Mouse (Mus musculus): ENCODE results near the gene Sult2b1. TPM values are rescaled to one million over a fixed set of nuclear protein-coding genes. Genes with fewer than 3 reads are reported as not detected.

Sult2b1 gene
- polyA plus RNA-seq, 1 experiment = 2.3 TPM

DNA sequence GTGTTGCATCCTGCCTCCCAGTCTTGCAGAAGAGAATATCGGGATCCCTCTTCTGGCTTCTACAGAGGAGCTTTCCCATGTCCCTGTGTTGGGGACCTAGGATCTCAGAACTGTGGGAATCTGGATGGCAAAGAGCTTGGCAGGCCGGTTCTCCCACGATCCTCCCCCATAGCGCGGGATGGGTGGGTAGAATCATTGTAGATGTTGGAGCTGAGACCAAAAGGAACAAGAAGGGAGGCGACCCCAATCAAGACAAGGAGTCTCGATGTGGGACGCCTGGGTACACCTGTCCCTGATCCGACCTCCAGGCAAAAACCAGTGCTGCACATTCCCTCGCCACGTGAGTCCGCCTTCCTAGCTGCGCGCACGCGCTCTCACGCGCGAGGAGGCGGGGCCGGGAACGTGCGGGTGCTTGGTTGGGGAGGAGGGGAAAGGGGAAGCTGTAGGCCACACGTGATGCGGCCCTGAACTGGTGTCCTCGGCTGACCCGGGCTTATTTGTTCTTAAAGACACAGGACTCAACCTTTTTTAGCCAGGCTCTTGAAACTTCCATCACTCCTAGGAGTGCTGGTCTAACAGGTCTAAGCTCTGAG lies 77.0 kb downstream of the Sult2b1 start:
- peak; percentile 94 for DNase-seq (ENCODE audit: low read depth)
- TF ChIP-seq CTCF (IDR thresholded peaks at IDR 0.05; ENCODE audit: borderline replicate concordance, extremely low read depth, insufficient read depth, insufficient read length) (no peak), POLR2A (IDR thresholded peaks at IDR 0.05; ENCODE audit: borderline replicate concordance, extremely low read depth, insufficient read depth, insufficient read length, poor library complexity, severe bottlenecking) (no peak)

DNA sequence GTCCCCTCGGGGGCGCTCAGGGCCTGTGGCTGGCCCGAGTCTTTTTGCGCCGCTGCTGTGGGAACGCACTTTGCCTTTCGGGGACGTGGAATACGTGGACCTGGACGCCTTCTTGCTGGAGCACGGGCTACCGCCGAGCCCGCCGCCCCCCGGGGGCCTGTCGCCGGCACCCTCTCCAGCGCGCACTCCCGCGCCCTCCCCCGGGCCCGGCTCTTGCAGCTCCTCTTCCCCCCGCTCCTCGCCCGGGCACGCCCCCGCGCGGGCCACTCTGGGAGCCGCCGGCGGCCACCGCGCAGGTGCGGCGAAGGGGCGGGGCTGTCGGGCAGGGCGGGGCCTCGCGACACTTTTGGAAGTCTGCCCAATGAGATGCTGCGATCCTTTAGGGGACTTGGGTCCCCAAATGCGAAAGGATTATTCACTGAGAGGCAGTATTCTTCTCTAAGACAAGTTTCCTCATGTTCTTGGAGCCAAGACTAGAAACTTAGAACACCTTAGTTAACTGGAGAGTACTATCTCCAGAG lies 77.7 kb downstream of the Sult2b1 start:
- TF ChIP-seq POLR2A (IDR thresholded peaks at IDR 0.05; ENCODE audit: borderline replicate concordance, extremely low read depth, insufficient read depth, insufficient read length, poor library complexity, severe bottlenecking) = peak; percentile 52; the same call in 1 of the 2 replicates
- TF ChIP-seq CTCF (IDR thresholded peaks at IDR 0.05; ENCODE audit: borderline replicate concordance, extremely low read depth, insufficient read depth, insufficient read length) = no peak
- DNase-seq (ENCODE audit: low read depth) = peak; percentile 86

- TF ChIP-seq CTCF (IDR thresholded peaks at IDR 0.05; ENCODE audit: borderline replicate concordance, extremely low read depth, insufficient read depth, insufficient read length) = no peak
- TF ChIP-seq POLR2A (IDR thresholded peaks at IDR 0.05; ENCODE audit: borderline replicate concordance, extremely low read depth, insufficient read depth, insufficient read length, poor library complexity, severe bottlenecking) = no peak
- DNase-seq (ENCODE audit: low read depth) = peak; percentile 41
Observed at GRCm38 (mm10) chr7:45705873-45706281, 78.6 kb downstream of the Sult2b1 start.

DNA sequence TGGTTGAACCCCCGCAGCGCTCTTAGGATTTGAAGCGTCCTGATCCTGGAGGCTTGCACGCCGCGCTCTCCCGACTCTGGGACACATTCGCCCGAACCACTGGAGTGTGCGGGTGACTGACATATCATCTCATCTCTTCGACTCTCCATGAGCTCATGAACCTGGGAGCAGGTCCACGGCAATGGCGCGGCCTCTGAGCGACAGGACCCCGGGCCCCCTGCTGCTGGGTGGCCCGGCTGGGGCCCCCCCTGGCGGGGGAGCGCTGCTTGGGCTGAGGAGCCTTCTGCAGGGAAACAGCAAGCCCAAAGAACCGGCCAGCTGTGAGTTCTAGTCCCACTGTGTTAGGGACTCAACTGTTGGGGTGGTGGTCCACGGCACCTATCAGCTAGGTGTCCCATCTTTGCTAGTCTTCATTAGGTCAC lies 79.0 kb downstream of the Sult2b1 start:
- DNase-seq (ENCODE audit: low read depth) = no peak
- TF ChIP-seq CTCF (IDR thresholded peaks at IDR 0.05; ENCODE audit: borderline replicate concordance, extremely low read depth, insufficient read depth, insufficient read length) (no peak), POLR2A (IDR thresholded peaks at IDR 0.05; ENCODE audit: borderline replicate concordance, extremely low read depth, insufficient read depth, insufficient read length, poor library complexity, severe bottlenecking) (no peak)

DNA sequence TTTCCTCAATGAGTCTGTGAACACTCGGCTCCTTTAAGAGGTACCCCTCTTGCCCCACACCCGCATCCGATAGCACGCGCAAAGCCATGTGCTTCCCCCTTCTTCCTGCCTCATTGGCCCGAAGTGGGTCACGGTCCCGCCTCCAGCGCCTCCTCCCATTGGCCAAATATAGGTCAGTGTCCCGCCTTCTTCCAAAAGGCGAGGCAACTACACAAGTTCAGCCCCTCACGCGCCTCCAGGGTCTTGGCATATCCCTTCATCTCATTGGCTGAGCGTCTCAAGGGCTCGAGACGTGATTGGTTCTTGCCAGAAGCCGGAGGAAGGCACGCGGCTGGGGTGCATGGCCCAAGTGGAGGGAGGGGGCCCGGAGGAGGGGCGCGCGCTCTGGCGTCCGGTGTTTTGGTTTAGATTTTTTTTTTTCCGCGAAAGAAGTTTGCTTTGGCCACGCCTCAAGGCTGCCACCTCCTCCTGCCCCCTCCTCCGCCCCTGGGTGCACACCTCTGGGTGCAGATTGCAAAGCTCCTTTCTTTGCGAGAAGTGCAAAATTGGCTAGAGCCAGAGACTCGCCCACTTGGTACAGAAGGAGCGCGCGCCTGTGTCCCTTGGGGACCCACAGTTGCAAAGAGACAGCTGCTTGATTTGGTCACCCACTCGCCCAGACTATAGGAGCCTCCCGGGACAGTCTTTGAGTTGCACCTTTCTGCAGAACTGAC lies 79.6 kb downstream of the Sult2b1 start, which contains the start of gene Dbp:
Gene Dbp, plus strand, starts transcription at position 359 of the 713 bp plus-strand sequence.
- peak; percentile 100 for DNase-seq (ENCODE audit: low read depth)
- TF ChIP-seq CTCF (IDR thresholded peaks at IDR 0.05; ENCODE audit: borderline replicate concordance, extremely low read depth, insufficient read depth, insufficient read length) (no peak), POLR2A (IDR thresholded peaks at IDR 0.05; ENCODE audit: borderline replicate concordance, extremely low read depth, insufficient read depth, insufficient read length, poor library complexity, severe bottlenecking) (no peak)

DNA sequence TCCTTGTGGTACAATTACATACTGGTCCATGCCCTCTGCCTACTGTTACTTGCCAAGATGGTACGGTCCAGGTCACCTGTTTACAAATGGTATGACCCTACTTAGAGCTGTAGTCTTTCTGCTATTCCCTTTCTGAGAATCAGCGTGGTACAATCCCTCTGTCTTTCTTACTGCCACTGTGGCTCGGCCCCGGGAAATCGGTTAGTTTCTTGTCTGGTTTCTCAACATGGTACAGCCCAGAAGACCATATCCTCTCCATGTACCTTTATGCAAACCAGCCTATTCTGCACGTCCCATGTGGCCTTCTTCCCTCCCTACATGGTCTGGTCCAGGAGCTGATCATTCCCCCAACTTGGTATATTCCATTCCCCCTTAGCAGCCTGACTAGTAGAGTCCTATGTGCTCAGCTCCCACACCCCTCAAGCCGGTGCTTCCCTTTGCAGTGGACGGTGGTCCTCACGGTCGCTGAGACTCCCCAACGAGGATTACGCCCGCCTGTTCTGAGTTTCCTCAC lies 80.4 kb downstream of the Sult2b1 start:
- TF ChIP-seq CTCF (IDR thresholded peaks at IDR 0.05; ENCODE audit: borderline replicate concordance, extremely low read depth, insufficient read depth, insufficient read length) = no peak
- 0 out of 2 replicates have a peak, but pooled peaks have one; percentile 5 for TF ChIP-seq POLR2A (IDR thresholded peaks at IDR 0.05; ENCODE audit: borderline replicate concordance, extremely low read depth, insufficient read depth, insufficient read length, poor library complexity, severe bottlenecking)
- DNase-seq (ENCODE audit: low read depth) = peak; percentile 96

DNA sequence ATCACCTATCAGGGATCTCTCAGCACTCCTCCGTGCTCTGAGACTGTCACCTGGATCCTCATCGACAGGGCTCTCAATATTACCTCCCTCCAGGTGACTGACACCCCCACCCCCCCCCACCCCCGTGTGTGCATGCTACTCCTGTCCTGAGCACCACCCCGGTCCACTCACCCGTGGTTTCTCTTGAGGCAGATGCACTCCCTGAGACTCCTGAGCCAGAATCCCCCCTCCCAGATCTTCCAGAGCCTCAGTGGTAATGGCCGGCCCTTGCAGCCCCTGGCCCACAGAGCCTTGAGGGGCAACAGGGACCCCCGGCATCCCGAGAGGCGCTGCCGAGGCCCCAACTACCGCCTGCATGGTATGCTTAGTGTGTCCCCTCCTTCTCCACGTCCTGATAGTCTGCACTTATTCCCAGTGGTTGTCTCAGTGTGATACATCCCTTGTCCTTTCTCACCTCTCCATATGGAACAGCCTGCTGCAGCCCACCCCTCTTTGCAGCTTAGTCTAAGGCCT lies 80.9 kb downstream of the Sult2b1 start:
- TF ChIP-seq CTCF (IDR thresholded peaks at IDR 0.05; ENCODE audit: borderline replicate concordance, extremely low read depth, insufficient read depth, insufficient read length) = no peak
- no peak for TF ChIP-seq POLR2A (IDR thresholded peaks at IDR 0.05; ENCODE audit: borderline replicate concordance, extremely low read depth, insufficient read depth, insufficient read length, poor library complexity, severe bottlenecking)

GRCm38 (mm10) chr7:45702809-45703520 lies 81.5 kb downstream of the Sult2b1 start:
- TF ChIP-seq POLR2A (IDR thresholded peaks at IDR 0.05; ENCODE audit: borderline replicate concordance, extremely low read depth, insufficient read depth, insufficient read length, poor library complexity, severe bottlenecking) (no peak), CTCF (IDR thresholded peaks at IDR 0.05; ENCODE audit: borderline replicate concordance, extremely low read depth, insufficient read depth, insufficient read length) (no peak)
- no peak for DNase-seq (ENCODE audit: low read depth)

More for the DNA sequence above, 80.9 kb downstream of the Sult2b1 start:
- DNase-seq (ENCODE audit: low read depth) = no peak

DNA sequence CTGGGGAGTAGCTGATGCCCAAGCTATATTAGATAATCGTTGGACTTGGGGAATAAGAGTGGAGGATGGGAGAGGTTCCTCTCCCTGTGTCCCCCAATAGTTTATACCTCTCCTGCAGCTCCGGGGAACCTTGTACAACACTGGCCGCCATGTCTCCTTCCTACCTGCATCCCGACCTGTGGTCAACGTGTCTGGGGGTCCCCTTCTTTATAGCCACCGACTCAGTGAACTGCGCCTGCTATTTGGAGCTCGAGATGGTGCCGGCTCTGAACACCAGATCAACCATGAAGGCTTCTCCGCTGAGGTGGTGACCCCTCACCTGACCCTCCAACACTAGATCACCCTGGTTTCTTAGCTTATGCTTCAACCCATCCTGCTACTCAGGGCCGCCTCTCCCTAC lies 82.2 kb downstream of the Sult2b1 start:
- no peak for DNase-seq (ENCODE audit: low read depth)
- TF ChIP-seq POLR2A (IDR thresholded peaks at IDR 0.05; ENCODE audit: borderline replicate concordance, extremely low read depth, insufficient read depth, insufficient read length, poor library complexity, severe bottlenecking) = no peak
- TF ChIP-seq CTCF (IDR thresholded peaks at IDR 0.05; ENCODE audit: borderline replicate concordance, extremely low read depth, insufficient read depth, insufficient read length) = no peak

DNA sequence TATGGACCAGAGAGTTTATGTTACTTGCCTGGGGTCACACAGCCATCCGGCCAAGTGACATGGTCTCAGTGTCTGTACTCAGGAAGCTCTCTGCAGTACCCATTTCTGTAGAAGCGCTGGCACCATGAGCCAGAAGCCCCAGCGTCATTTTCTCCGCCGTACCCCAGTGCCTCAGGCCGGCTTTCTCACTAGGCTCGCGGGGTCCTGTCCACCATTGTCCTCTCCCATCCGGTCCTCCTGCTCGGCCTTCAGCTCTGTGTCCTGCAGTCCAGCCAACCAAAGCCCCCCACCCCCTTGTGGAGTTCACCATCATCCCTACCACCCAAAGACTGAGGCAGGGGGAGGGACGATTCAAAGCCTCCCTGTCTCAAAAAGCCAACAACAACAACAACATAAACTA lies 82.9 kb downstream of the Sult2b1 start:
- no peak for TF ChIP-seq POLR2A (IDR thresholded peaks at IDR 0.05; ENCODE audit: borderline replicate concordance, extremely low read depth, insufficient read depth, insufficient read length, poor library complexity, severe bottlenecking)
- no peak for TF ChIP-seq CTCF (IDR thresholded peaks at IDR 0.05; ENCODE audit: borderline replicate concordance, extremely low read depth, insufficient read depth, insufficient read length)
- DNase-seq (ENCODE audit: low read depth) = no peak

GRCm38 (mm10) chr7:45701072-45701471 lies 83.4 kb downstream of the Sult2b1 start:
- no peak for DNase-seq (ENCODE audit: low read depth)
- TF ChIP-seq POLR2A (IDR thresholded peaks at IDR 0.05; ENCODE audit: borderline replicate concordance, extremely low read depth, insufficient read depth, insufficient read length, poor library complexity, severe bottlenecking) (no peak), CTCF (IDR thresholded peaks at IDR 0.05; ENCODE audit: borderline replicate concordance, extremely low read depth, insufficient read depth, insufficient read length) (no peak)
